Mouse (Mus musculus) lung, embryonic 14.5 days (tissue): ENCODE data around the gene Prkce. TPM values are rescaled to one million over a fixed set of nuclear protein-coding genes. Genes with fewer than 3 reads are reported as not detected.

Experiments
- ATAC-seq: fragments of 200-750 bp; cut with Nextera tagmentation; 2 replicates; pipeline ENCODE4 v1.8.0; 2017; ENCODE audit warnings: mild to moderate bottlenecking, moderate TSS enrichment, moderate library complexity; ENCODE audit not compliant: insufficient read depth
- DNase-seq: peaks from one replicate; pipeline ENCODE4 v3.0.0-alpha.2; 2015
- H3K27ac ChIP-seq: fragments of 300-500 bp; sonication (generic); 2 replicates; pipeline ENCODE4 v1.5.1; 2014; ENCODE audit warnings: low read depth, mild to moderate bottlenecking, moderate library complexity
- H3K27me3 ChIP-seq: fragments of 300-500 bp; sonication (generic); 2 replicates; pipeline ENCODE4 v1.6.1; 2014; ENCODE audit warnings: low read length, control low read depth; ENCODE audit not compliant: insufficient read depth
- H3K36me3 ChIP-seq: fragments of 300-500 bp; sonication (generic); 2 replicates; pipeline ENCODE4 v1.6.1; 2014; ENCODE audit warnings: control low read depth; ENCODE audit not compliant: insufficient read depth
- H3K4me1 ChIP-seq: fragments of 300-500 bp; sonication (generic); 2 replicates; pipeline ENCODE4 v1.6.1; 2014; ENCODE audit warnings: antibody characterized with exemption, control low read depth; ENCODE audit not compliant: insufficient read depth
- H3K4me2 ChIP-seq: fragments of 300-500 bp; sonication (generic); 2 replicates; pipeline ENCODE4 v1.6.1; 2014; ENCODE audit warnings: mild to moderate bottlenecking
- H3K4me3 ChIP-seq: fragments of 300-500 bp; sonication (generic); 2 replicates; pipeline ENCODE4 v1.5.1; 2014; ENCODE audit warnings: low read depth, low read length
- H3K9ac ChIP-seq: fragments of 300-500 bp; sonication (generic); 2 replicates; pipeline ENCODE4 v1.6.1; 2014
- H3K9me3 ChIP-seq: fragments of 300-500 bp; sonication (generic); 2 replicates; pipeline ENCODE4 v1.6.1; 2016; ENCODE audit warnings: low read depth, low read length, control low read depth
- CTCF ChIP-seq: IDR thresholded peaks from 2 replicates; pipeline ENCODE4 v1.5.1; 2016; ENCODE audit warnings: antibody characterized with exemption, low read depth
- WGBS: fragments of 180-500 bp; shearing (Covaris S2); extraction: QIAGEN DNeasy Blood & Tissue Kit; methylation state at CpG from one replicate; pipeline ENCODE4 v1.1.7; 2014; 5-methylcytosine and 5-hydroxymethylcytosine counted together
- polyA plus RNA-seq: library from polyadenylated mRNA; unstranded; fragments of >200 nt; fragmentation: Nextera tagmentation; extraction: Ambion mirVana; gene quantifications from 2 replicates; pipeline ENCODE4 v1.2.1, GENCODE M21; 2014

The Prkce gene
- polyA plus RNA-seq, 1 experiment from 2014 or later = 10.1 TPM

DNA sequence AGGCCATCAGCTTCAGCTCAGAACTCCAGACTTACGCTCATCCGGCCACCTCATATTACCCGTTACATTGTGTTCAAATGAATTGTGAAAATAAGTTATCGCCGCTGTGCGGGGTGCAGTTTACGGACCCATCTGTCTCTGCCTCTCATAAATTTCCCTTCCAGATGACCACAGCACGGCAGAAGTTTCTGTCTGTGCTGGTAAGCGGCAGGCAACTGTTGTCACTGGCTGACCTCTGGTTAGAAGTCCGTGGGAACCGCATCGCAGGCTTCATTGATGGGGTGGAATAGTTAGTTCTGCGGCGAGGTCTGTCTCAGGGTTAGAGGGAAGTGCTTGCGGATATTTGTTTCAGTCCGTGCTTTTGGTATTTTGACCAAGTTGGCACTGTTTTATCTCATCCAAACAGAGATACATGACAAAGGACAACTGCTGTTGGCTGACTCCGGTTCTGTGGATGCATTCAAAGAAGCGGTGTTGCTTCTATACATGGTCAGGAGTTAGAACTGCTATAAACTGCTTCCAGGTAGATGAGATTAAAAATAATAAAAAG, 372.4 kb downstream of the Prkce start:
- no peaks in the 10 kb centered on the region for H3K36me3 ChIP-seq
- DNase-seq (no peak), ATAC-seq (no peak)

DNA sequence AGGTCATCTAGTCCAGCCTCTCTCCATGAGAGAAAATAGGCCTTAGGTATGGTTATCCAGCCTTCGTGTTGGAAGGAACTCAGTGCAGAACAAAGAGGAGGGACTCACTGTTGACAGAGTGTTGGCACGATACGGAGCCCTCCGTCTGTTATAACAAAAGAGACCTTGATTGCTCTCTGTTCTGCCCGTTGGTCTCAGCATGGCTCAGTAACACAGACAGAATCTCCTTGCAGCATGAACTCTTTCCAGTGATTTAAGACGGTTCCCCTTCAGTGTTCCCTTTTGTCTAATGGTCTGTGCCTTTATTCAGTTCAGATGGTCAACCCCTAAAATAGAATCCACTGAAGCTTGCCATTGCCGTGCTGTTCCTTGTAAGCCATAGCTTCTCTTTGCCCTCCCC, 378.9 kb downstream of the Prkce start:
- Histone ChIP-seq H3K9ac (no peak overlapping the region), H3K27me3 (no peaks in the 10 kb centered on the region), H3K27ac (no peak overlapping the region), H3K36me3 (no peaks in the 10 kb centered on the region), H3K9me3 (no peaks in the 10 kb centered on the region), H3K4me2 (no peak overlapping the region), H3K4me1 (no peaks in the 10 kb centered on the region), H3K4me3 (no peak overlapping the region)
- 68% methylated on average over 7 of the region's 7 CpGs for WGBS
- no peak for DNase-seq
- ATAC-seq = no peak
- no peak for TF ChIP-seq CTCF

More for the DNA sequence above, 372.4 kb downstream of the Prkce start:
- Histone ChIP-seq H3K9ac (no peak overlapping the region), H3K9me3 (no peaks in the 10 kb centered on the region), H3K4me2 (no peak overlapping the region), H3K4me3 (no peak overlapping the region), H3K27me3 (no peaks in the 10 kb centered on the region), H3K27ac (no peak overlapping the region), H3K4me1 (no peaks in the 10 kb centered on the region)
- 70% methylated on average over 18 of the region's 18 CpGs for WGBS
- TF ChIP-seq CTCF = no peak

DNA sequence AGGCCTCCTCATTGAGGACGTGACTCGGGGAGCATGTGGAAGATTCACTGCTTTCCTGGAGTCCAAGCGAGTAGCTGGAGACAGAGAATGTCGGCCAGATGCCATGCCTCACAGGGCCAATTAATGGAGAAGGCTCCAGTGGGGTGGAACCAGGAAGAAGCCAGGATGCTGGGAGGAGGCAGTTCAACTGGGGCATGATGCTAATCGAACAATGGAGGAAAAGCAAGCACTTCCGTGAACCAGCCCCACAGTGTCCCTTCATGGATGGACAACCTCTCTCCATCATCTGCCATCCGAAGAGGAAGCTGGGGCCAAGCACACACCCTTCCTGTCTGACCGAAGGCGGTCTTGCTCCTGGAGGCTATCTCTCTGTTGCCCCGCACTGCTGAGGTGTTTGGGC, 381.5 kb downstream of the Prkce start:
- no peak overlapping the region for H3K9ac ChIP-seq
- H3K27ac ChIP-seq = no peak overlapping the region
- no peak overlapping the region for H3K4me3 ChIP-seq
- WGBS = 84% methylated on average over 10 of the region's 10 CpGs
- H3K4me2 ChIP-seq = no peak overlapping the region
- DNase-seq (no peak), ATAC-seq (no peak)
- no peaks in the 10 kb centered on the region for H3K27me3 ChIP-seq
- no peak for TF ChIP-seq CTCF
- no peaks in the 10 kb centered on the region for H3K36me3 ChIP-seq
- H3K9me3 ChIP-seq = no peaks in the 10 kb centered on the region
- no peaks in the 10 kb centered on the region for H3K4me1 ChIP-seq

DNA sequence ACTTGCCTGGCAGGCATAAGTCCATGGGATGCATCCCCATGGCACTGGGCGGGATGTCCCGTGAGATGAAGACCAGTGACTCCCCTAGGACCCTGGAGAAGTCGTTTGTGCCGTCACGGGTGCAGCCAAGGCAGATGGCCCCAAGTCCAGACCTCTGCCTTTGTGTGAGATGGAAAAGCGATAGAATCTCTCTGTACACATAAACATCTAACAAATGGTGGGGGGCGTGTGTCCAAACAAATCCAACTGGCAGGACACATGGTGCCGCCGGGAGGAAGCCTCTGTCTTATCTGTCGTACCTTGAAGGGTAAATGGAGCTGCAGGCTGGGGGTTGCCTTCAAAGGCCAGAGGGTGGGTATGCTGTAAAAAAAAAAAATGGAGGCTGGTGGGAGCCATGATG, 384.0 kb downstream of the Prkce start:
- no peaks in the 10 kb centered on the region for H3K36me3 ChIP-seq
- ATAC-seq = no peak
- no peaks in the 10 kb centered on the region for H3K4me1 ChIP-seq
- H3K9ac ChIP-seq = no peak overlapping the region
- H3K4me3 ChIP-seq = no peak overlapping the region
- H3K4me2 ChIP-seq = no peak overlapping the region
- H3K27me3 ChIP-seq = no peaks in the 10 kb centered on the region
- no peak for TF ChIP-seq CTCF
- DNase-seq = no peak
- H3K9me3 ChIP-seq = no peaks in the 10 kb centered on the region
- no peak overlapping the region for H3K27ac ChIP-seq
- WGBS = 58% methylated on average over 10 of the region's 10 CpGs

DNA sequence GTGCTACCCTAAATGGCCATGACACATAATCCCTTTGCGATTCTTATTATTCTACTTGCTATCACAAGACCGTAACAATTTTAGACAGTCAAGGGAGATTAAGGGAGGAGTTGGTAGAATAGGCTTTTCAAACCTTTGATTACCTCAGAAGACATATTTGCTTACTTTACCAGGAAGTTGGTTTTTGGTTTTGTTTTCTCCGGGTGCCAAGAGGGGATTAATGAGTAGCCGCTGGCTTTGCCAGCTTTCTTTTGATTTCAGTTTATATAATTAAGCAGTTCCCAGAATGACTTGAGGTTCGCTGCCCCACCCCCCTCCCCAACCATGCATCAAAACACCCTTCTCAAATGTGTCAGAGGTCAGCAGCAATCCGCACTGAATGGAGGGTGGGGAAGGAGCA, 384.4 kb downstream of the Prkce start:
- DNase-seq (no peak), ATAC-seq (no peak)
- no peak overlapping the region for H3K4me3 ChIP-seq
- H3K9ac ChIP-seq = no peak overlapping the region
- no peaks in the 10 kb centered on the region for H3K4me1 ChIP-seq
- no peak overlapping the region for H3K27ac ChIP-seq
- WGBS = 68% methylated on average over 6 of the region's 6 CpGs
- H3K27me3 ChIP-seq = no peaks in the 10 kb centered on the region
- no peaks in the 10 kb centered on the region for H3K9me3 ChIP-seq
- H3K36me3 ChIP-seq = no peaks in the 10 kb centered on the region
- TF ChIP-seq CTCF = no peak
- H3K4me2 ChIP-seq = no peak overlapping the region

DNA sequence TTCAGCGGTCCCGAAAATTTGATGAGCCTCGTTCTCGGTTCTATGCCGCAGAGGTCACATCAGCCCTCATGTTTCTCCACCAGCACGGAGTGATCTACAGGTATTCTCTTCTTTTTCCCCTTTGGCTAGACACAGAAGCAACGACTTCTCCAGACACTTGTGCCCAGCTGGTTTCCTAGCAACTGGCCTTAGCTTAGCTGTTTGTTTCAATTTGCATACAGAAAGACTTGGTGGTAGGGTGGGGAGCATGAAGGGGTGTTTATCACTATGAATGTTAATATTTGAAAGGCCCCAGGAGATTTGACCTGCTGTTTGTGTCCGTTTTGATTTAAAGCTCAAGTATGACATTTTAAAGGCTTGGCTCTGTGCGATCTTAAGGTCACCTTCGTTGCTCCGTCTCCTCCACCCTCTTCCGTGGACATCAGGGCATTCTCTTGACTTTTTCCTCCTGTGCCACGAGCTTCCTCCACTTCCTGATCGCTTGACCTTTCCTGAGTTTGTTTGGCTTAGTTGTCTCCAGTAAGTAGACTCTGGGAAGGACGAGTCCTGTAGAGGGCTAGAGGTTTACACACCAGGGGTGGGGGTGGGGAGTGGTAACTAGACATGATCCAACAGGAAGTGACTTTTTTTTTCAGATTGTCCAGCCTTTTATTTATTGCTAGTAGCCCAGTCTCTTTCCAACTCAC, 391.8 kb downstream of the Prkce start:
- no peak for TF ChIP-seq CTCF
- no peaks in the 10 kb centered on the region for H3K36me3 ChIP-seq
- ATAC-seq (peak; percentile 41; the same call in 1 of the 2 replicates), DNase-seq (peak; percentile 33)
- WGBS = 53% methylated on average over 15 of the region's 15 CpGs
- no peak overlapping the region for H3K4me2 ChIP-seq
- no peaks in the 10 kb centered on the region for H3K27me3 ChIP-seq
- H3K27ac ChIP-seq = no peak overlapping the region
- no peak overlapping the region for H3K9ac ChIP-seq
- H3K4me1 ChIP-seq = peaks cover 10% of the 10 kb centered on the region; the same call in 1 of the 2 replicates
- no peak overlapping the region for H3K4me3 ChIP-seq
- H3K9me3 ChIP-seq = no peaks in the 10 kb centered on the region

DNA sequence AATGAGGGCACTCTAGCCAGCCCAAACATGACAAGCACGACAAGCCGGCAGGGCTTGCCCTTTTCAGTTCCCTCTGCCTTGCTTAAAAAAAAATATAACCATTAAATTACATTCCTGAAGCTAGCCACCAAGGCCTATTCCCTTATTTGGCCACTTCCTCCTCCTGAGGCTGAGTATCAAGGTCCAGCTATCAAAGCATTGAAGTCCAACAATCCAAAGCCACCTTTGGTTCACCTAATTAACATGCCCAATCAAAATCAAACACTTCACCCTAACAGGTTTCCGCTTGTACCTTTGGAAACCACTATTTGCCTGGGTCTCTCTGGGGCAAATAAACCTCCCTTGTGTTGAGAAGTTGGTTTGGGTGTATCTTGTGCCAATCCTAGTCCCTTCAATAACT, 392.9 kb downstream of the Prkce start:
- H3K27ac ChIP-seq = peak overlapping the region; percentile 27; the same call in 1 of the 2 replicates
- no peak for TF ChIP-seq CTCF
- 60% methylated on average over 3 of the region's 3 CpGs for WGBS

More for the DNA sequence above, 392.9 kb downstream of the Prkce start:
- H3K9me3 ChIP-seq = no peaks in the 10 kb centered on the region
- no peak overlapping the region for H3K4me3 ChIP-seq
- ATAC-seq = no peak
- H3K4me2 ChIP-seq = no peak overlapping the region
- H3K4me1 ChIP-seq = peaks cover 10% of the 10 kb centered on the region; the same call in 1 of the 2 replicates
- H3K36me3 ChIP-seq = no peaks in the 10 kb centered on the region
- no peak for DNase-seq
- no peak overlapping the region for H3K9ac ChIP-seq
- H3K27me3 ChIP-seq = no peaks in the 10 kb centered on the region
